Mouse (Mus musculus) small intestine, adult 2 months (tissue): Measurements from ENCODE around the gene Gm10142.
"Not testable (repeated sequence)": the region's sequence is repeated elsewhere in the genome, so short reads cannot be mapped to it uniquely, and the experiment has no call there.

Experiments used
- CTCF ChIP-seq: fragments of 200-500 bp; IDR thresholded peaks from 2 replicates; pipeline ENCODE4 v1.5.1; 2012; ENCODE audit warnings: low read depth, mild to moderate bottlenecking, control low read depth, inconsistent platforms, low read length, moderate library complexity, mixed read lengths; ENCODE audit not compliant: insufficient replicate concordance, insufficient read length; ENCODE audit errors: extremely low read depth
- POLR2A ChIP-seq: fragments of 200-500 bp; IDR thresholded peaks from 2 replicates; pipeline ENCODE4 v1.6.1; 2012; ENCODE audit warnings: low read depth, mild to moderate bottlenecking, control low read depth, inconsistent platforms, low read length, moderate library complexity

DNA sequence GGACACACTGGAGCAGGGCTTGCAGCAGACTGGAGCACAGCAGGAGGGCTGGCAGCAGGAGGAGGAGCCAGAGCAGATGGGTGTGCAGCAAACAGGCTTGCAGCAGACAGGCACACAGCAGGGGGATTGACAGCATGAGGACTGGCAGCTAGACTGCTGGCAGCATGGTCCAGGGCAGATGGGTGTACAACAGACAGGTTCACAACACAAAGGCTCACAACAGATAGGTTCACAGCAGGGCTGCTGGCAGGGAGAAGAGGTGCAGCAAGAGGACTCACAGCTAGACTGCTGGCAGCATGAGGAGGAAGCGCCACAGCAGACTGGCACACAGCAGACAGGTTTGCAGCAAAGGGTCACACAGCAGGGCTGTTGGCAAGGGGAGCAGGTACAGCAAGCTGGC, 35.1 kb downstream of the Gm10142 start:
- TF ChIP-seq CTCF, POLR2A: not testable (repeated sequence)
